Mouse (Mus musculus) heart, postnatal 25 days (tissue): ENCODE measurements around the gene Plekha4. TPM values are rescaled to one million over a fixed set of nuclear protein-coding genes. Genes with fewer than 3 reads are reported as not detected.

Experiments used
- DNase-seq: peaks from one replicate; pipeline ENCODE4 v3.0.0; 2022; ENCODE audit warnings: low spot score
- intact Hi-C: fragments of 180-260 bp; cut with DNase I; formaldehyde crosslinking; loops from one replicate; pipeline ENCODE4 v1.15.1; 2025
- total RNA-seq, 2 experiments: library from RNA; stranded (reverse); gene quantifications; 2 replicates each; pipeline ENCODE4 v1.2.3; 2021

The Plekha4 gene
- total RNA-seq, 2 experiments from 2014 or later, result 2.2 to 4.7 TPM

DNA sequence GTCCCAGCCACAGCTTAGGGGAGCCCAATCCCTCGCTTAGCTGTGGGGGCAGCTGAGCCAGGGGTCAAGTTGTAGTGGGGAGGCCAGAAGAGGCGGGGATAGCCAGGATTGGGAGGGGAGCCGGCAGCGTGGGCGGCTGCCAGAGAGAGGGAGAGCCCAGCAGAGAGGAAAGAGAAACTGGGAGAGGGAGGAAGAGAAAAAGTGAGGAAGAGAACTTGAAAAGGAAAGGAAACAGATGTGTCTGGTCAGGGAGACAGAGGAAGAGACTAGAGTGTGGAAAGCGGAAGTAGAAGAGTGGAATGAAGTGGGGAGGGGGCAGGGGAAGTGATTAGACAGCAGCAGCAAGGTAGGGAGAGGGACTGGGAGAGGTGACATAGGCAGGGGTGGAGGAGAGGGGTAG, 3.3 kb downstream of the Plekha4 start:
- intact Hi-C loops, result no loop called here
- peak; percentile 24 for DNase-seq

DNA sequence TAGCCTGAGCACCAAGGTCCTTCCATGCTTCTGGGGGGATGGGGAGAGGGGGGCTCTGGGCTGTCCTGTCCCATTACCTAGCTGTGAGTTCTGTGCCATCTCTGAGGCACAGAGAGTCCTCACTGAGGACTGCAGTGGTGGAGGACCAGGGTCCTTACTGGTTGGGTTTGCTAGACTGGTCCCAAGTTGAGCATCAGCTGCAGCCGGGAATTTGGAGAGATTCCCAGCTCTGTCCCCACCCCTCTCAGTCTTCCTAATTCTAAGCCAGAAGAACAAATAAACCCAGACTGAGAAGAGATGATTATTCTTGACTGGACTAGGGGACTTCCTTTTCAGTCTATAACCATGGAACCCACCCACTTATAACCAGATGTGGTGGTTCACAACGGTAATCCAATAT, 4.5 kb downstream of the Plekha4 start:
- no peak for DNase-seq
- intact Hi-C loops, result no loop called here

DNA sequence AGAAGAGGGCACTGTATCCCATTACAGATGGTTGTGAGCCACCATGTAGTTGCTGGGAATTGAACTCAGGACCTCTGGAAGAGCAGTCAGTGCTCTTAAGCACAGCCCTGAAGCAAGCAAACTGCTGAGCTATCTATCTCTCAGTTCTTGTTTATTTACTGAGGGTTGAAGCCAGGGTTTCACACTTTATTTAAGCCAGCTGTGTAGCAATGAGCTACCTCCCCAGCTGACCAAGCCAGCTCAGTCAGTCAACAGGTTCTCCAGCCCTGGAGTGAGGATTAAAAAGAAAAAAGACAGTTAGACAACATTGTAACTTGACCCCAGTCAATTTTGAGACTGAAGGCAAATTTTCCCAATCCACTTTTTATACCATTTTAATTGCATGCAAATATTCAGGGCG, 9.5 kb downstream of the Plekha4 start:
- DNase-seq, result no peak
- intact Hi-C loops, result no loop called here

DNA sequence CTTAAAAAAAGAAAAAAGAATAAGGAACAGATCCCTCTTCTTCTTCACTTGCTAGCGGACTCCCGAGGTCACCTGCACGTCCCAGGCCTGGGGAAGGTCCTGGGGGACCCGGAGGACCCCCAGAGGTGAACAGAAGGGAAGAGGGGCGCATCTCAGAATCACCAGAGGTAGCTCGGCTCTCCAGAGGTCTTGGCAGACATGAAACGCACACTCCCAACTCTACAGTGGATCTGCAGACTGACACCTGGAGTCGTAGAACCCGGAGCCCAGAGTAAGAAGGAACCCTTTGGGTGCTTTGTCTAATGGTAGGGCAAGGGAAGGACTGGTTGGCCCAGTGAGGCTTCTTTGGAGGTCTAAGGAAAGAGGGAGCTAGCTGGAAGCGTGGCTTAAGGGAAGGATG, 11.5 kb downstream of the Plekha4 start:
- intact Hi-C loops, result no loop called here
- DNase-seq, result no peak

DNA sequence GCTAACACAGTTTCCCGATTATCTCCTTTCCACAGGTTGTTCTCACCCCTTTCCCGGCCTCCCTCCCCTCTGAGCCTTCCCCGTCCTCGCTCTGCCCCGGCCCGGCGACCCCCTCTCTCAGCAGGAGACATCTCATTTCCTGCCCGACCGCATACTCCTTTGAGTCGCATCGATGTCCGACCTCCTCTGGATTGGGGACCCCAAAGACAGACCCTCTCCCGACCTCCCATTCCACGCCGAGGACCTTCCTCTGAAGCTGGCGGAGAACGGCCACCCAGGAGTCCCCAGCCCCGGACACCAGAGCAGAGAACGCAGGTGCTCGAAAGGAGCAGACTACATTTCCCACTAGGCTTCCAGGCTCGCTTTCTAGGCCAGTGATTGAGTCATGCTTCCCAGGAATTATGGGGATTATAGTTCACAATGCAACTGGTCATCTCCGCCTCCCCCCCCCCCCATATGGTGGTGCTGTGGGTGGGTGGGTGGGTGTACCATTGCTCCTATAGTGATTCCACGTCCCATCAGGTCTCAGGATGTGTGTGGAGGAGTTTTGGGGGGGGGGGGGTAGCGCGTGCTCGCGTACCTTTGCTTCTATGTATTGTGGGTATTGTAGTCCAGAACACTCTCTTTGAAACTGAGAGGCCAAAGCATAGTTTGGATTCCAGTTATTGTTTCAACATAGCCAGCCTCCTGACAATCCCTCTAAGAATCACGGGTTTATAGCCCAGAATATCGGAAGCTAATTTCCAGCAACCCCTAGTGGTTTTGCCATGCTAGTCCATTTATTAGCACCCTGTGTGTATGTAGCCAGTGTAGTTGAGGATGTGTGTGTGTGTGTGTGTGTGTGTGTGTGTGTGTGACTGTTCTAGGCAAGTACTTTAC, 12.3 kb downstream of the Plekha4 start:
- DNase-seq, result no peak
- intact Hi-C loops, result no loop called here

DNA sequence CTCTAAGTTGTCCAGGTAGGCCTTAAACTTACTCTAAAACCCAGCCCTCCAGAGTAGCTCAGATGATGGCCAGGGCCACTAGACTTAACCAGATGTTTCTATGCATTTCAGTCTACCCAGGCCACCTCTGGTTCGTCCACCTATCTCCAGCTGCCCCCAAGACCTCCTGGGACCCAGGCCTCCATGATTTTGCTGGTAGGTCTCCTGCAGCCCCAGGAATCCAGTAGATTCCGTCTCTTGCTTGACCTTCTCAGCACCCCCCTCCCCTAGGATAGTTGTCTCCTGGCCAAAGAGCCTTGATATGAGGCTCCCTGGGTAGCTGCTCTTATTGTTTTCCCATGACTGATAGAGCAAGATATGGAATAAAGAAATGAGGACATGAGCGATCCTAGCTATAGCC, 13.0 kb downstream of the Plekha4 start:
- DNase-seq, result no peak
- intact Hi-C loops, result no loop called here

DNA sequence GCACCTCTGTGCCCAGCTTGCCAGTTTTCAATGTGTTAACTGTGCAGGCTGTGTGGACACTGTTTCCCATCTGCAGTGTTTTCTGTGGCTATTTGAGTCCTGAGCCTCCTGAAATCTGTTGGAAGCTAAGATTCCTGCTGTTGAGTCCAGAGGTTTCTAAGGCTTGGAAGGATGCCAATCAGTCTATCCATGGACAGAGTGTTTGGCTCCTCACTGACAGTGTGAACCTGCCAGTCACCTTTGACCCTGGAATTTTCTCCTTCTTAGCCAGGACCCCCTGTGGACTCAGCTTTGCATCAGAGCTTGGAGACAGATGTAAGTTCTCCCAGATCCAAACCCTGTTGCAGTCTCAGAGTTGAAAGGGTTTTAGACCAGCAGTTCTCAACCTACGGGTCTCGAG, 14.1 kb downstream of the Plekha4 start:
- no peak for DNase-seq
- intact Hi-C loops, result no loop called here

DNA sequence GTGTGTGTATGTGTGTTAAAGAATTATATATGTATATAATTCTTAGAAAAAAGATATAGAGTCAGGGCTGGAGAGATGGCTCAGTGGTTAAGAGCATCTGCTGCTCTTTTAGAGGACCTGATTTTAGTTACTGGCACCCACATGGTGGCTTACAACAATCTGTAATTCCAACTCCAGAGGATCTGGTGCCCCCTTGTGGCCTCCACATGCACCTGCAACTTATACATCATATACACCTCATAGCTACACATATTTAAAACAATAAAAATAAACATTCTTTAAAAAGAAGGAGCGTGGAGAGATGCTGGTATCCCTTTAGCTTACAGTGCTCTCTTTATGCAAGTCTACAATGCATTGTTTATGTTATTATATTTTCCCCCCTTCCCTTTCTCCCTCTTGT, 18.4 kb downstream of the Plekha4 start:
- intact Hi-C loops, result no loop called here
- DNase-seq, result no peak

DNA sequence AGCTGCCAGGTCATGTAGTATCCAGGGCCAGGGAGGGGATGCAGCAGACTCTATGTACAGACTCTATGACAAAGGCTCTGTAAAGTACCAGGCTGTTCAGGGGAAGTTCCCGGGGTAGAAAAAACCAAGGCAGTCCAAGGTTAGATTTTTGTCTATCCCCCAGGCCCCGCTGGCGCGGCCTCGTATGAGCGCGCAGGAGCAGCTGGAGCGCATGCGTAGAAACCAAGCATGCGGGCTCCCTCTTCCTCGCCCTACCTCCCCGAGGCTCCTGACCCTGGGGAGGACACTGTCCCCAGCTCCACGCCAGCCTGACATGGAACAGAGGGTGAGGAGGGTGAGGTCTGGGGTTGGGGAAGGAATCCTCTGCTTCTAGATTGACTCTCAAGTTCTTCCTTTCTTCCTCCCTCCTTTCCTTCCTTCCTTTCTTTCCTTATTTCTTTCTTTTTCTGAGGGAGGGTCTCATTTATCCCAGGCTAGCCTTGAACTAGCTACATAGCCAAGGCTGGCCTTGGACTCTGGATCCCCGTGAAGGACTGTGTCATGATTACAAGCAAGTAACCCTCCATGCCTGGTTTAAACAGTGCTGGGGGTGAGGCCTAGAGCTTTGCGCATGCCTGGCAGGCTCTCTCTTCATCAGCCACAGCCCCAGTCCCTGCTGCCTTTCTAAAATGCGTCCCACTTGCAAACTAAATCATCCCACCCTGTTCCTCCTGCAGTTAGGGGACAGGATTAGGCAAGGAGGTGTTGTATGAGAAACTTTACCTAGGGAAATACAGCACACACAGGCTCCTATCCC, 23.7 kb downstream of the Plekha4 start:
- intact Hi-C loops, result no loop called here
- DNase-seq, result no peak

DNA sequence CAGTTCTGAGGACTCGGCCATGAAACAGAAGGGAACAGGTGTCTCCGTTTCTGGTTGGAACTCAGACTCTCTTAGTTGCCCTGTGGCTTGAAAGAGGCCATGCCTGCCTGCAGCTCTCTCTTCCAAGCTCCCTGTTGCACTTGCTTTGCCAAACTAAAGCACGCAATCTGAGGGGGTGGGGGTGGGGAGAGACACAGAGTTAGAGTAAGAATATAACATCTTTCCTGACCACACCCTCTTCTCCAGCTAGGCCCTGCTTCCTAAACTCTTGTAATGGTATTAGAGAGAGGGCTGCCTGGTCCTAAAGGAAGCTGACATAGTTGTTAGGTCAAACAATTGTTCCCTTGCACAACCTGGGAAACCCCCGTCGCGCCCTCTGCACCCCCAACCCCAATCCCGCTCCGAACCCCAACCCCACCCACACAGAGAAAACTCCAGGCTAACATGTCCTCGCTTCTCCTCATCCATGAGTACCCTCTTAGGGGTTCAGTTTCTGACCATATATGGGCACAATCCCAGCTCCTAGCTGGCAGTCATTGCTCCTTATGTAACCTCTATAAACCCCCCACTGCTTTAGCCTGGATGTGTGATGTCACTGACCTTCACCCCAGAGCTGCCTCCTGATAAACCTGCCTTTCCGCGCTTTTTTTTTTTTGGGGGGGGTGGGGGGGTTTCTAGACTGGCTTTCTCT, 24.8 kb downstream of the Plekha4 start:
- no peak for DNase-seq
- intact Hi-C loops, result no loop called here

DNA sequence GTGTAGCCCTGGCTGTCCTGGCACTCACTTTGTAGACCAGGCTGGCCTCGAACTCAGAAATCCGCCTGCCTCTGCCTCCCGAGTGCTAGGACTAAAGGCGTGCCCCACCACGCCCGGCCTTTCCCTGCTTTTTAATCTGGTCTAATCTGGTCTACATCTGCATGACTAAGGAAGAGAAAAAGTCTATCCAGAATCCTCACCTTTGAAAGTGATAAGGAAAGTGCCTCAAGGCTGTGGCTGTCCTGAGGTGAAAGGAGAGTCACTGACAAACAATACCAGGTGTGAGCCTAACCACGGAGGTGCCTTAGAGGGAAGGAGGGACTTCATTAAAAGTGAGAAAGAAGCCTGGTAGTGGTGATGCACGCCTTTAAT, 25.4 kb downstream of the Plekha4 start:
- intact Hi-C loops, result no loop called here
- no peak for DNase-seq

DNA sequence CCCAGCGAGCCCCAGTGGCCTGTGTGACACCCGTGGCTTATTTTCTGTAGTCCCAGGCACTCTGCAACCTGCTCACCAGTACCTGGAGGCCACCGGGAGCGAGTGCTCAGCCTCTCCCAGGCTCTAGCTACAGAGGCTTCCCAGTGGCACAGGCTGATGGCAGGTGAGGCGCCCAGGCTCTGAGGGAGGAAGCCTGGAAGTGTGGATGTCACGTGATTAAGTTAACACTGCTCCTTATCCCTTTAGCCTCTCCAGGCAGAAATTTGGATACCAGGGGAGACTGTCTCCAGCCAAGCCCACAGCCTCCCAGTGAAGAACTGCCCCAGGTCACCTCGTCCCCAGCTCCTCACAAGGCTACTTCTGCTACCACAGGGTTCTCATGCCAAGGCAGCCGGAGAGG, 27.4 kb downstream of the Plekha4 start:
- intact Hi-C loops, result no loop called here
- DNase-seq, result no peak

DNA sequence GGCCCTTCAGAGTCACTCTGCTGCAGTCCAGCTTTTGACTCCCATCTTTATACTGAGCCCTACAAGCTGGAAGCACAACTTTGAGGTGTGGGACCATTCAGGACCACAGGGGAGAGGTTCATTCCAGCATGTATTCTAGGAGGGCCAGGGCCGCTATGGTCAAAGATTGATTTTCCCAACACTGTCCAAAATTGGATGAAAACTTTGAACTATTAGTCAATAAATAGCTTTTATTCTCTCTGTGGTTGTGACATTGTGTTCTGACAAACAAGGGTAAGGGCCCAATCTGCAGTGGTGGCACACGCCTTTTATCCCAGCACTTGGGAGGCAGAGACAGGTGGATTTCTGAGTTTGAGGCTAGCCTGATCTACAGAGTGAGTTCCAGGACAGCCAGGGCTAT, 27.9 kb downstream of the Plekha4 start:
- intact Hi-C loops, result no loop called here
- DNase-seq, result no peak

DNA sequence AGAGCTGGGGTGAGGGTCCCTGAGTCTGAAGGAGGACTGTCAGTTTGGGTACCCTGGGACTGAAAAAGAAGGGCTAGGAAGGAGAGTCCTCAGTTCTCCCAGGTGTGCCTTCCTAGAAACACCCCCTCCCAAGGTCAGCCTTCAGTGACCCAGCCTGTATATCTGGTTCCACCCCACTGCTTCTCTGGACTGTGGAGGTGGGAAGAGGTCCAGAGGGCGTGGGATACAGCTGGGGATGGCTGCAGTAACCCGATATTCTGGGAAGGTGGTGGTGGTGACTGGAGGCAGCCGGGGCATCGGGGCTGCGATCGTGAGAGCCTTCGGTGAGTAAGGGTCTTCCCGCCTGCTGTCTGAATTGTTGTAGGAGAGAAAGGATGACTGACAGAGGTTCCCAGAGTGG, 28.6 kb downstream of the Plekha4 start, which contains the start of gene Hsd17b14:
TSS of gene Hsd17b14 (plus strand) at position 150 of the 400 bp plus-strand sequence.
- DNase-seq, result no peak
- intact Hi-C loops, result no loop called here

DNA sequence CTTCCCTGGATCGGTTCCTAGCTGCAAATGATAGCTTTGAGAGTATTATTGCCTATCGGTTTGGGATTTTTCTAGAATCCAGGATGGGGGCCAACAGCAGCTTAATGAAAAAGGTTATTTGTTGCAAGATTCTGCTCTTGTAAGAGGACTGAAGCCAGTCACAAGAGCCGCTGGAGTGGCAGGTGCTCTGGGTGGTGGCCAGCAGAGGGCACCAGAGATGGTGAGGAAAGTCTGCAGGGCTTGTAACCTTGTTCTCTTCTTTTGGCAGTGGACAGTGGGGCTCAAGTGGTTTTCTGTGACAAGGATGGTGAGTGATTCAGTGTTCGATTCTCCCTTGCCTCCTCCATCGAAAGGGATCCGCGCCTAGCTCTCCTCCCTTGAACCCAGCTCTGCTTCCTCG, 29.7 kb downstream of the Plekha4 start:
- DNase-seq, result peak; percentile 33
- intact Hi-C loops, result loop anchor here (1.0 kb wide), 1 partner anchor 37 kb away; no protein-coding TSS in a partner anchor

DNA sequence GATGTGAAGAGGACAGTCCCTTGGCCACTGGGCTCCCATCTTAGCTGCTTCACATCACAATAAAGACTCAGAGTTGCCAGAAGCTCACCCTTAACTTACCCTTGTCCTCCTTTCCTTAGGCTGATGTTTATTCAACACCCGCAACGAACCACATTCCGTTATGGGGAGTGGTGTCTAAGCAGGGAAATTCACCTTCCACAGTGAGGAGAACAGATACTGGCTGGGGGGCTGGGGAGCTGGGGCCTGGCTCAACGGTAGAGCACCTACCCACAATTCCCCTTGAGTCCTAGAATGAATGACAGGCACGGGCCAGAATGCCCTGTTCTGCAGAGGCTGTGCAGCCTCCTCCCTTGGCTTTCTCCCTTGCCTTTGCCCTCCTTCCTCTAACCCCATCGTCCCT, 32.8 kb downstream of the Plekha4 start:
- DNase-seq, result no peak
- intact Hi-C loops, result no loop called here

DNA sequence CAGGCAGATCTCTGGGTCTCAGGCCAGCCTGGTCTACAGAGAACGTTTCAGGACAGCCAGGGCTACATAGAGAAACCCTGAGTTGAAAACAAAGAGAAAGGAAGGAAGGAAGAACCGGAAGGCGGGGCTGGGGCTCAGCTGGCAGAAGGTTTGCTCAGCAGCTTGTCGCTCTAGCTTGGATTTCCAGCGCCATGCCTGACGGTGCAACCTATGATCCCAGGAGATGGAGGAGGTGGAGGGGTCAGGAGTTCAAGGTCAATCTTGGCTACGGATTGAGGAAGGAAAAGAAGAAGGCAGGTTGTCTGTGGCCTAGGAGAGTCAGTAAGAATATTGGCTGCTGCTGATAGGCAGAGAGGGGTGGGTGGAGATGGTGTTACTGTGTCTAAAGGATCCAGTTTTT, 34.1 kb downstream of the Plekha4 start:
- DNase-seq, result no peak
- intact Hi-C loops, result loop anchor here (2.0 kb wide), 2 partner anchors 89 to 109 kb away; no protein-coding TSS in a partner anchor

DNA sequence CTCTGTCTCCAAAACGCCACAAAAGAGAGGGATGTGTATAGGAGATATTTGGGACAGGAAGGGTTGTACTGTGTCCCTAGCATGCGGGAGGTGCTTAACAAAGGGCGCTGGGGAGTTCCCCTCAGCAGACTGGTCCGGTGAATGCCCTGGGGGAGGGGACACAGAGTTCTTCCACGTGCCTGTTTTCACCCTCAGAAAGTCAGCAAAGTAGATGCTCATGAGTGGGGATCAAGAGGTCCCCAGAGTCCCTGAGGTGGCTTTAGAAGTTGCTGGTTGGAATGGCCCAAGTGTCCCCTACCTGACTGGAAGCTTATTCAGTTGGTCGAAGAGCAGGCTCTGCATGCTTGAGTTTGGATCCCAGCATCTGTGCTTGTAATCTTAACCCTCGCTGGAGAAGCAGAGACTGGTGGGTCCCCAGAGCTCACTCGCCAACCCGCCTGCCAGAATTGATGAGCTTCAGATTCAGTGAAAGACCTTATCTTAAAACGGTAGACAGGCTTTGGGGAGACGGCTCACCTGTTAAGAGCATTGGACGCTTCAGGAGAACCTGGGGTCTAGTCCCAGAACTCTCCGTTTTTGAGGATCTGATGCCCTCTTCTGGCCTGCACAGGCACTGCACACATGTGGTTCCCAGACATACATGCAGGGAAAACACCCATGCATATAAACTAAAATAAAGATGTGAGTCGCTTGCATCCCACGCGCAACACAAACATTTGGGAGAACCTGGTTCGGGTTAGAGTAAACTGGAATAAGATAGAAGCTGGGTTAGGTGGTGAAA, 34.9 kb downstream of the Plekha4 start:
- peak; percentile 41 for DNase-seq
- intact Hi-C loops, result loop anchor here (2.0 kb wide), 2 partner anchors 90 to 110 kb away; no protein-coding TSS in a partner anchor

DNA sequence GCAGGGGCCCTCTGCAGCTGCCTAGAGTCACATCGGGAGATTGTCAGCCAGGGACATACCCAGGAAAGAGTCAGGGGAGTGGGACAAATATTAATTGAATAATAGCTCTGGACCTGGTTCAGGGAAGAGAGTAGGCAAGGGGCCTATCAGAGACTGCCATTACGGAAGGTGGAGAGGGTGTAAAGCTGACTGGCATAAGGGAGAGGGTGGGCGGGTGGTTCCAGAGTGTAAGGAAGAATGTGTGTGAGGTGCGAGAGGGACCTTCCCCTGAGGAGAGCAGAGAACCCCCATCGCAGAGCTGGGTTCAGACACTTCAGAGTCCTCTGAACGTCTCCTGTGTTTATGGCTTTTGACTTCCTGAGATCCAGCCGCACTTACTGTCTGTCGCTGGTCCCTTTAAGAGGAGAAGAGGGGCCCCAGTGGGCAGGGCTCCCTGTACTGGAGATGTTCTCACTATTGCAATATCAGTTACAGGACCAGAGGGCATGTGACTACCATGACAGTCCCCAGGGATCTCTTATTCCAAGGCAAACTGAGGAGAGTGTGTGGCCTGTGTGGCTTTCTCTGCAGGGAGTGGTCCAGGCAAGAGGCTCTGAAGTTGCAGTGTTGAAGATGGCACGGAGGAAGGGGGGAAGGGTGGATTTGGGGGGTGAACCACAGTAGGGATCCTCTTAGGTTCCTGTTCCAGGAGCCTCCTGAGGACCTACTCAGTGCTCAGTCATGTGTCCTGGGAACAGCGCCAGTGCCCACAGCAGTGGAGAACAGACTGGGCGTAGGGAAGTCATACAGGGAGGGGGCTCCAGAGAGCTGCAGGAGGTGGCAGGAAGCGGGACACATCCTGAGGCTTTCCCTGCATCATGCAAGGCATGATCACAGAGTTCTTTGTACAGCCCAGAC, 35.7 kb downstream of the Plekha4 start:
- DNase-seq, result no peak
- intact Hi-C loops, result loop anchor here (2.0 kb wide), 2 partner anchors 91 to 111 kb away; no protein-coding TSS in a partner anchor
